Mouse (Mus musculus) urinary bladder, adult 2 months (tissue): Measurements from ENCODE around the gene Retreg2. TPM values are rescaled to one million over a fixed set of nuclear protein-coding genes. Genes with fewer than 3 reads are reported as not detected.

Source experiments
- DNase-seq: peaks from one replicate; pipeline ENCODE4 v3.0.0; 2022; ENCODE audit warnings: low spot score
- polyA plus RNA-seq: library from polyadenylated mRNA; depleted of rRNA; stranded (reverse); fragments of >200 nt; gene quantifications from 2 replicates; pipeline ENCODE4 v1.2.3, GENCODE M21; 2012; rRNA removed

The Retreg2 gene
- polyA plus RNA-seq, 1 experiment: 61.5 TPM

- DNase-seq: peak; percentile 95
Measured at GRCm38 (mm10) chr1:75168472-75169464, 26.2 kb downstream of the Retreg2 start, which contains the start of gene Zfand2b. Gene Zfand2b (plus strand): TSS chr1:75168646.

DNA sequence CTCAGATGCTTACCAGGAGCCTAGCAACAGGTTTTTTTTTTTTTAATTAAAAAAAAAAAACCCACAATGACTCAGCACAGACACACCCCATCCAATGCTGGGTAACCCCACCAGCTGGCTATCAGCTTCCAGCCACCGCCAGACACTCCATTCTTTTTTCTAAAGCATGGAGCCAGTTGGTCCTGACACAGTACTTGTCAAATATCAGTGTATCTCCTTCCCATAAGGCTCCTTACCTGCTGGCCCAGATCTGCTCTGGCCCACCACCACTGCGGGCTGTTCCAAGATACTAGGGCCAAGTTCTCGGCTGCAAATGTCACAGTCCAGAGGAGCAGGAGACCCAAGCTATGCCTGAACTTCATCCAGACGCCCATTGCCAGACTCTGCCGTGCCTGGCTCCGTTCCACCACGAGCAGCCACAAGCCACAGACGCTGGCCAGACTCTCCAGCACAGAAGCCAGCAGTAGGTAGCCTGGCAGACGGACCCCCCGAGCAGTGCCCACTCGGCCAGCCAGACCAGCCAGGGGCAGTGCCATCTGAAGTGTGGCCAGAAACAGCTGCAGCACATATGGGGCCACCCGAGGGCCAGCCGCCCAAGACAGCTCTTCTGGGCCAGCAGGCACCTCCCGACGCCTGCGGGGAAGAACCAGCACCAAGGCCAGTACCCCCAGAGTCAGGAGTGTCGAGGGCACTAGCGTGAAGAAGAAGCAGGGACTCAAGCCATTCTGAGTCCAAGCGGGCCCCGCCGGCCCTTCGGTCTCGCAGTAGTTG, 36.9 kb downstream of the Retreg2 start:
- DNase-seq: no peak

- DNase-seq: peak; percentile 55
Measured at GRCm38 (mm10) chr1:75180105-75180590, 37.6 kb downstream of the Retreg2 start, which contains the start of gene Abcb6. Gene Abcb6 (minus strand): TSS chr1:75180392.

- no peak for DNase-seq
Measured at GRCm38 (mm10) chr1:75180741-75181140, 38.2 kb downstream of the Retreg2 start.

- DNase-seq: no peak
Measured at GRCm38 (mm10) chr1:75181377-75181870, 38.8 kb downstream of the Retreg2 start.

GRCm38 (mm10) chr1:75182160-75182559, 39.6 kb downstream of the Retreg2 start:
- no peak for DNase-seq

DNA sequence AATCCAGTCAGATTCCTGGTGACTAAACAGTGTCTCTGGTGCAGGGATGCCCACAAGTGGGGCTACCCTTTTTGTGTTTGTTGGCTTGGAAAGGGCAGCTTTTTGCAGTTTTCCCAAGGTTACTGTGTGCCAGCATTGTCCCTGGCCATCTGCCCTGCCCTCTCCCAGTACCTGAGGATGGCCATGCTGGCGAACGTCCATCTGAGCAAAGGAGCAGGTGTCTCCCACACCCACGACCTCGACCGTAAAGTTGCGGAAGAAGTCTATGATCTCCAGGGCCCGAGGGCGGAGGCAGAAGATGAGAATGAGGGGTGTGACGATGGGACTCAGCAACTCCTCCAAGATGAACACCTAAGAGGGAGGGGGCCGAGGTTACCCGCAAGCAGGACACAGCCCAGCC, 42.9 kb downstream of the Retreg2 start:
- no peak for DNase-seq

- no peak for DNase-seq
Measured at GRCm38 (mm10) chr1:75187126-75187525, 44.5 kb downstream of the Retreg2 start.

DNA sequence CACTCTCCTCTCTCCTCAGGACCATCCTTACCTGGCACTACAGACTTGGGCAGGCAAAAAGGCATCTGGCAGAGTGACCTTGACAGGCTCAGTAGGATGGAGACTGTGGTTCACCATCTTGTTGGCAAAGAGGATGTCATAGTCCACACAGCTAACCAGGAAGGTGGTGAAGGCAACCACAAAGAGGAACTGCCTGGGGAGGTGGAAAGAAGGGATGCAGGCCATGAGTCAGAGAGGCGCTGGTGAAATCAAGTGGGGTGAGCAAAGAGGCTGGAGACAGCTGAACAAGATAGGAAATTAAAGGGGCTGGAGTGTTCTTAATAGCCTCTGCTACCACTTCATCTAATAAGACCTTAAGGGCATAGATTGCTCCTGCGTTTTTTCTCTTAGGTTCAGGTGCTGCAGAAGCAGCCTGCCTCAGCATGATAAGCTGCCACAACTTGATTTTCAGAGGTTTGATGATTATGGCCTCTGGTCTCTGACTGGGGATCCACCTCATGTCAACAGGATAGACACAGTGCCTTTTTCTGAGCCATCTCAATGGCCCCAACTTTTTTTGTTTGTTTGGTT, 45.4 kb downstream of the Retreg2 start:
- no peak for DNase-seq

DNA sequence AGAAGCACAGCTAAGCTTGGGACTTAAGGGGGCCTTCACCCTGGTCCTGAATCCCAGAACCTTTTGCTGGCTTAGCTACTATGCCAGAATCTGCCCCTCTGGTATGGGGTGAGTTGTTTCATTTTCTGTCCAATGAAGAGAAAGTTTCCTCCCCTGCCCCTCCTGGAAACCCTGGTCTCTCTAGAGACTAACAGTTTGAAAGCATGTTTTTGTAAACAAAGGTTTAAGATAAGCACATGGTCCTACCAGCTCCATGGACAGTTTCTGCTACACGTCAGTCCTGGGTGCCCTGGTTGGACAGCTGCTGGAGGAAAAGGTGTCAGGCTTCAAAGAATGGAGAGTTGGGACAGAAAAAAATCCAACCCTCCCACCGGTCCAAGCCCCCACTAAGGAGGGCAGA, 48.0 kb downstream of the Retreg2 start:
- no peak for DNase-seq

DNA sequence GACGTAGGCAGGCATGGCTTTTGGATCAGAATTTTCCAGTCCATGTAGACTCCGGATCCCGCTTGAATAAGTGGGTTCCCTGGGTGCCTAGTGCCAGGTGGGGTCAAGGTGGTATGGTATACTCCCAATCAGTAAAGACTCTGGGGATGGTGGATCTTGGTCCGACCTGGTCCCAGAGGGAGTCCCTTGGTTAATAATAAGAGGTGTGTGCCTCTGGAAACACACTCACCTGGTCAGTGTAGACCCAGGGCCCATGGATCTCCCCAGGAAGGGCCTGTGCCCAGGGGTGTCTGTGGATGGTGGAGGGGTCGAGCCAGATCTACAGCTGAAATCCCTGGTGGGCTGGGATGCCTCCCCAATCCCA, 48.7 kb downstream of the Retreg2 start:
- DNase-seq: no peak

DNA sequence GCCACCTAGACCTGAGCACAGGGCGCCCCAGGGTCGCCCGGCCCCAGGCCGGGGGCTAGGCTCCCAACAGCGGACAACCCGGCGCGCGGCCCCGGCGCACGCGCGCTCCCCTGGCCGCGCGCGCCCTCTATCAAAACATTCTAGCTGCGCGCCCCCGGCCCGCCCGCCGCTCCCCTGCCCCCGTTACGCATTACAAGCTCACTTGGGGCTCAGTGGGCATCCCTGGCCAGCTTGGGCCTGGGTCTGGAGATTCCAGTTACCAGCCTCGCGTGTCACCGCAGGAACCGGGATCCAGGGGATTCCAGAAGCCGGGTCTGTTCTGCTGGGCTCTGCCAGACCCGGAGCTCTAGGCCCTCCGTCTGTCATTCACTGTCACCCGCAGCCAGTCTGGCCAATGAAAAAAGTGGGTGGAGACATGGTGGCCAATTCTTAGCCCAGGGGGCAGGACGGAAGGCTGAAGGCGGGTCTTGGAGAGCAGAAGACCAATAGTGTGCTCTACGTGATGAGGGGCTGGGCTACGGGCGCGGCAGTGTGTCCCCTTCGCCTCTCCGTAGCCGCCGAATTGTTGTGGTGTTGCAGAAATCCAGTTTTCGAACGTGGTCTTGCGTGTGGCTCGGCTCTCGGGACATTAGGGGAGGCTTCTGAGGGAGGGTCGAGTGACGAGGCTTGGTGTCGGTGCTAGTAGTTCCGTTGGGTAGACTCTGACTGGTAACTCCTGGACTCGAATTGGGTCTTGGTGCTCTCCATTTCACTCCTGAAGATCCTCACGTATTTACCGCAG, 49.2 kb downstream of the Retreg2 start, which contains the start of the genes Ankzf1 and Atg9a:
TSS of gene Ankzf1 (plus strand) at position 530 of the 781 bp plus-strand sequence.
TSS of gene Atg9a (minus strand) at position 575 of the 781 bp plus-strand sequence.
- DNase-seq: peak; percentile 83

- DNase-seq: no peak
Measured at GRCm38 (mm10) chr1:75192452-75192851, 49.9 kb downstream of the Retreg2 start.

Other genes with a start within 250 kb of the Retreg2 start
- gene Cryba2, start 249.6 kb upstream of the Retreg2 start, polyA plus RNA-seq: not detected in 2 replicates
- 0.01 TPM in 1 of 2 replicates, not detected in the other for gene Cfap65, start 207.2 kb upstream of the Retreg2 start, polyA plus RNA-seq
- gene Ihh, start 191.1 kb upstream of the Retreg2 start, polyA plus RNA-seq: 0.16 and 0.21 TPM in 2 replicates
- gene Nhej1, start 17.6 kb upstream of the Retreg2 start, polyA plus RNA-seq: 3.4 and 4.3 TPM in 2 replicates
- 0.91 and 1.2 TPM in 2 replicates for gene Slc23a3, start 8.9 kb upstream of the Retreg2 start, polyA plus RNA-seq
- gene Cnppd1, start 67 bp upstream of the Retreg2 start, polyA plus RNA-seq: 50.8 and 51.7 TPM in 2 replicates
- 37.7 and 45.2 TPM in 2 replicates for gene Zfand2b, start 25.9 kb downstream of the Retreg2 start, polyA plus RNA-seq
- gene Abcb6, start 37.6 kb downstream of the Retreg2 start, polyA plus RNA-seq: 11.2 and 13.4 TPM in 2 replicates
- 33.5 and 39.1 TPM in 2 replicates for gene Ankzf1, start 49.4 kb downstream of the Retreg2 start, polyA plus RNA-seq
- 30.4 and 36.3 TPM in 2 replicates for gene Atg9a, start 49.4 kb downstream of the Retreg2 start, polyA plus RNA-seq
- gene Glb1l, start 68.0 kb downstream of the Retreg2 start, polyA plus RNA-seq: 28.9 and 33.6 TPM in 2 replicates
- gene Stk16, start 68.1 kb downstream of the Retreg2 start, polyA plus RNA-seq: 149 and 188 TPM in 2 replicates
- gene Tuba4a, start 77.1 kb downstream of the Retreg2 start, polyA plus RNA-seq: 29.2 and 60.9 TPM in 2 replicates
- not detected in 2 replicates for gene A630095N17Rik, start 89.3 kb downstream of the Retreg2 start, polyA plus RNA-seq
- 34.6 and 37.8 TPM in 2 replicates for gene Dnajb2, start 93.6 kb downstream of the Retreg2 start, polyA plus RNA-seq
- gene Ptprn, start 121.7 kb downstream of the Retreg2 start, polyA plus RNA-seq: 0.40 and 0.65 TPM in 2 replicates
- 0.31 and 0.52 TPM in 2 replicates for gene Resp18, start 135.6 kb downstream of the Retreg2 start, polyA plus RNA-seq
- gene Dnpep, start 175.2 kb downstream of the Retreg2 start, polyA plus RNA-seq: 106 and 124 TPM in 2 replicates
- gene Des, start 217.6 kb downstream of the Retreg2 start, polyA plus RNA-seq: 1,825 and 2,682 TPM in 2 replicates
- 91.1 and 102 TPM in 2 replicates for gene Speg, start 232.5 kb downstream of the Retreg2 start, polyA plus RNA-seq